Mouse (Mus musculus): ENCODE measurements at regions not wholly inside any gene's neighbourhood (a gene's known extent, or its start where the extent isn't known, plus 50 kb on each side); places are given as distances from the start of the nearest gene placed in this dataset.

GRCm38 (mm10) chr9:94200892-94201291 lies 337.0 kb downstream of the 1190002N15Rik start:
- no peak for ATAC-seq (ENCODE audit: insufficient number of reproducible peaks, insufficient read depth, low FRiP score, low read depth)
- Histone ChIP-seq H3K9ac (ENCODE audit: low read length) (no peak overlapping the region), H3K4me2 (ENCODE audit: low read length) (no peak overlapping the region), H3K36me3 (ENCODE audit: control insufficient read depth, insufficient read depth, low read length) (no peaks in the 10 kb centered on the region), H3K4me3 (ENCODE audit: control insufficient read depth in 1 of 2, insufficient read depth in 1 of 2, low read depth in 1 of 2, low read length in 2 of 2) (no peak overlapping the region), H3K4me1 (ENCODE audit: control insufficient read depth in 2 of 2, insufficient read depth in 2 of 2, low read length in 2 of 2) (no peaks in the 10 kb centered on the region), H3K27ac (replicated peaks in 1 of 2; ENCODE audit: control insufficient read depth in 1 of 2, insufficient read depth in 1 of 2, low read depth in 2 of 2, low read length in 2 of 2) (no peak overlapping the region), H3K27me3 (ENCODE audit: control insufficient read depth, insufficient read depth, low read length) (no peaks in the 10 kb centered on the region), H3K9me3 (ENCODE audit: control insufficient read depth, low read length) (no peaks in the 10 kb centered on the region)
- WGBS = 84% methylated on average over 1 of the region's 1 CpGs

GRCm38 (mm10) chr9:94199864-94200263 lies 338.0 kb downstream of the 1190002N15Rik start:
- no peak overlapping the region for H3K4me2 ChIP-seq (ENCODE audit: low read length)
- 90% methylated on average over 2 of the region's 2 CpGs for WGBS
- no peaks in the 10 kb centered on the region for H3K27me3 ChIP-seq (ENCODE audit: control insufficient read depth, insufficient read depth, low read length)
- no peaks in the 10 kb centered on the region for H3K9me3 ChIP-seq (ENCODE audit: control insufficient read depth, low read length)
- no peak overlapping the region for H3K9ac ChIP-seq (ENCODE audit: low read length)
- no peak overlapping the region for H3K4me3 ChIP-seq (ENCODE audit: control insufficient read depth in 1 of 2, insufficient read depth in 1 of 2, low read depth in 1 of 2, low read length in 2 of 2)
- H3K27ac ChIP-seq (replicated peaks in 1 of 2; ENCODE audit: control insufficient read depth in 1 of 2, insufficient read depth in 1 of 2, low read depth in 2 of 2, low read length in 2 of 2) = no peak overlapping the region
- no peaks in the 10 kb centered on the region for H3K36me3 ChIP-seq (ENCODE audit: control insufficient read depth, insufficient read depth, low read length)
- no peaks in the 10 kb centered on the region for H3K4me1 ChIP-seq (ENCODE audit: control insufficient read depth in 2 of 2, insufficient read depth in 2 of 2, low read length in 2 of 2)
- no peak for ATAC-seq (ENCODE audit: insufficient number of reproducible peaks, insufficient read depth, low FRiP score, low read depth)

GRCm38 (mm10) chr9:94191083-94191482 lies 346.8 kb downstream of the 1190002N15Rik start:
- Histone ChIP-seq H3K9ac (ENCODE audit: low read length) (no peak overlapping the region), H3K9me3 (ENCODE audit: control insufficient read depth, low read length) (no peaks in the 10 kb centered on the region), H3K4me1 (ENCODE audit: control insufficient read depth in 2 of 2, insufficient read depth in 2 of 2, low read length in 2 of 2) (no peaks in the 10 kb centered on the region), H3K4me2 (ENCODE audit: low read length) (no peak overlapping the region), H3K4me3 (ENCODE audit: control insufficient read depth in 1 of 2, insufficient read depth in 1 of 2, low read depth in 1 of 2, low read length in 2 of 2) (no peak overlapping the region), H3K36me3 (ENCODE audit: control insufficient read depth, insufficient read depth, low read length) (no peaks in the 10 kb centered on the region), H3K27ac (replicated peaks in 1 of 2; ENCODE audit: control insufficient read depth in 1 of 2, insufficient read depth in 1 of 2, low read depth in 2 of 2, low read length in 2 of 2) (no peak overlapping the region), H3K27me3 (ENCODE audit: control insufficient read depth, insufficient read depth, low read length) (no peaks in the 10 kb centered on the region)
- no peak for ATAC-seq (ENCODE audit: insufficient number of reproducible peaks, insufficient read depth, low FRiP score, low read depth)
- WGBS = 73% methylated on average over 3 of the region's 3 CpGs

GRCm38 (mm10) chr9:94189872-94190800 lies 347.7 kb downstream of the 1190002N15Rik start:
- no peak for ATAC-seq (ENCODE audit: insufficient number of reproducible peaks, insufficient read depth, low FRiP score, low read depth)
- no peak overlapping the region for H3K4me2 ChIP-seq (ENCODE audit: low read length)
- H3K27me3 ChIP-seq (ENCODE audit: control insufficient read depth, insufficient read depth, low read length) = no peaks in the 10 kb centered on the region
- no peak overlapping the region for H3K4me3 ChIP-seq (ENCODE audit: control insufficient read depth in 1 of 2, insufficient read depth in 1 of 2, low read depth in 1 of 2, low read length in 2 of 2)
- H3K9ac ChIP-seq (ENCODE audit: low read length) = no peak overlapping the region
- H3K36me3 ChIP-seq (ENCODE audit: control insufficient read depth, insufficient read depth, low read length) = no peaks in the 10 kb centered on the region
- WGBS = 60% methylated on average over 2 of the region's 2 CpGs
- H3K4me1 ChIP-seq (ENCODE audit: control insufficient read depth in 2 of 2, insufficient read depth in 2 of 2, low read length in 2 of 2) = no peaks in the 10 kb centered on the region
- no peaks in the 10 kb centered on the region for H3K9me3 ChIP-seq (ENCODE audit: control insufficient read depth, low read length)
- no peak overlapping the region for H3K27ac ChIP-seq (replicated peaks in 1 of 2; ENCODE audit: control insufficient read depth in 1 of 2, insufficient read depth in 1 of 2, low read depth in 2 of 2, low read length in 2 of 2)

GRCm38 (mm10) chr9:94188124-94188523 lies 349.8 kb downstream of the 1190002N15Rik start:
- Histone ChIP-seq H3K27me3 (ENCODE audit: control insufficient read depth, insufficient read depth, low read length) (no peaks in the 10 kb centered on the region), H3K9me3 (ENCODE audit: control insufficient read depth, low read length) (no peaks in the 10 kb centered on the region), H3K4me1 (ENCODE audit: control insufficient read depth in 2 of 2, insufficient read depth in 2 of 2, low read length in 2 of 2) (no peaks in the 10 kb centered on the region), H3K4me3 (ENCODE audit: control insufficient read depth in 1 of 2, insufficient read depth in 1 of 2, low read depth in 1 of 2, low read length in 2 of 2) (no peak overlapping the region), H3K36me3 (ENCODE audit: control insufficient read depth, insufficient read depth, low read length) (no peaks in the 10 kb centered on the region), H3K9ac (ENCODE audit: low read length) (no peak overlapping the region), H3K27ac (replicated peaks in 1 of 2; ENCODE audit: control insufficient read depth in 1 of 2, insufficient read depth in 1 of 2, low read depth in 2 of 2, low read length in 2 of 2) (no peak overlapping the region), H3K4me2 (ENCODE audit: low read length) (no peak overlapping the region)
- ATAC-seq (ENCODE audit: insufficient number of reproducible peaks, insufficient read depth, low FRiP score, low read depth) = no peak

GRCm38 (mm10) chr9:94169905-94170612 lies 367.8 kb downstream of the 1190002N15Rik start:
- ATAC-seq (ENCODE audit: insufficient number of reproducible peaks, insufficient read depth, low FRiP score, low read depth) = no peak
- H3K4me1 ChIP-seq (ENCODE audit: control insufficient read depth in 2 of 2, insufficient read depth in 2 of 2, low read length in 2 of 2) = no peaks in the 10 kb centered on the region
- 69% methylated on average over 2 of the region's 2 CpGs for WGBS
- no peaks in the 10 kb centered on the region for H3K36me3 ChIP-seq (ENCODE audit: control insufficient read depth, insufficient read depth, low read length)
- H3K9me3 ChIP-seq (ENCODE audit: control insufficient read depth, low read length) = no peaks in the 10 kb centered on the region
- no peak overlapping the region for H3K27ac ChIP-seq (replicated peaks in 1 of 2; ENCODE audit: control insufficient read depth in 1 of 2, insufficient read depth in 1 of 2, low read depth in 2 of 2, low read length in 2 of 2)
- H3K4me2 ChIP-seq (ENCODE audit: low read length) = no peak overlapping the region
- no peak overlapping the region for H3K4me3 ChIP-seq (ENCODE audit: control insufficient read depth in 1 of 2, insufficient read depth in 1 of 2, low read depth in 1 of 2, low read length in 2 of 2)
- H3K27me3 ChIP-seq (ENCODE audit: control insufficient read depth, insufficient read depth, low read length) = no peaks in the 10 kb centered on the region
- H3K9ac ChIP-seq (ENCODE audit: low read length) = no peak overlapping the region

GRCm38 (mm10) chr9:94163671-94164070 lies 374.2 kb downstream of the 1190002N15Rik start:
- H3K4me1 ChIP-seq (ENCODE audit: control insufficient read depth in 2 of 2, insufficient read depth in 2 of 2, low read length in 2 of 2) = no peaks in the 10 kb centered on the region
- no peaks in the 10 kb centered on the region for H3K27me3 ChIP-seq (ENCODE audit: control insufficient read depth, insufficient read depth, low read length)
- H3K4me2 ChIP-seq (ENCODE audit: low read length) = no peak overlapping the region
- WGBS = 85% methylated on average over 1 of the region's 1 CpGs
- no peak overlapping the region for H3K27ac ChIP-seq (replicated peaks in 1 of 2; ENCODE audit: control insufficient read depth in 1 of 2, insufficient read depth in 1 of 2, low read depth in 2 of 2, low read length in 2 of 2)
- no peaks in the 10 kb centered on the region for H3K9me3 ChIP-seq (ENCODE audit: control insufficient read depth, low read length)
- ATAC-seq (ENCODE audit: insufficient number of reproducible peaks, insufficient read depth, low FRiP score, low read depth) = no peak
- no peak overlapping the region for H3K9ac ChIP-seq (ENCODE audit: low read length)
- H3K36me3 ChIP-seq (ENCODE audit: control insufficient read depth, insufficient read depth, low read length) = no peaks in the 10 kb centered on the region
- H3K4me3 ChIP-seq (ENCODE audit: control insufficient read depth in 1 of 2, insufficient read depth in 1 of 2, low read depth in 1 of 2, low read length in 2 of 2) = no peak overlapping the region

Data from heart, embryonic 14.5 days (tissue).